Mouse (Mus musculus) intestine, embryonic 15.5 days (tissue): ENCODE data around the gene Wnt9a. TPM values are rescaled to one million over a fixed set of nuclear protein-coding genes. Genes with fewer than 3 reads are reported as not detected.
"Not testable (repeated sequence)": the region's sequence is repeated elsewhere in the genome, so short reads cannot be mapped to it uniquely, and the experiment has no call there.

Experiments used
- ATAC-seq: fragments of 200-750 bp; cut with Nextera tagmentation; 2 replicates; pipeline ENCODE4 v1.8.0; 2017; ENCODE audit warnings: moderate TSS enrichment, moderate library complexity
- H3K27ac ChIP-seq: fragments of 300-500 bp; sonication (generic); 2 replicates; pipeline ENCODE4 v1.5.1; 2015; ENCODE audit warnings: mild to moderate bottlenecking, inconsistent platforms
- H3K27me3 ChIP-seq: fragments of 300-500 bp; sonication (generic); replicated peaks from 2 replicates; pipeline ENCODE4 v1.6.1; 2015; ENCODE audit warnings: inconsistent platforms
- H3K36me3 ChIP-seq: fragments of 300-500 bp; sonication (generic); 2 replicates; pipeline ENCODE4 v1.6.1; 2015; ENCODE audit warnings: inconsistent platforms
- H3K4me1 ChIP-seq: fragments of 300-500 bp; sonication (generic); replicated peaks from 2 replicates; pipeline ENCODE4 v1.6.1; 2015; ENCODE audit warnings: inconsistent platforms
- H3K4me2 ChIP-seq: fragments of 300-500 bp; sonication (generic); replicated peaks from 2 replicates; pipeline ENCODE4 v1.6.1; 2015; ENCODE audit warnings: mild to moderate bottlenecking, inconsistent platforms
- H3K4me3 ChIP-seq: fragments of 300-500 bp; sonication (generic); replicated peaks from 2 replicates; pipeline ENCODE4 v1.5.1; 2015; ENCODE audit warnings: inconsistent platforms
- H3K9ac ChIP-seq: fragments of 300-500 bp; sonication (generic); 2 replicates; pipeline ENCODE4 v1.6.1; 2015; ENCODE audit warnings: inconsistent platforms
- H3K9me3 ChIP-seq: fragments of 300-500 bp; sonication (generic); 2 replicates; pipeline ENCODE4 v1.6.1; 2016; ENCODE audit warnings: inconsistent platforms
- WGBS: fragments of 180-500 bp; shearing (Covaris S2); methylation state at CpG from one replicate; pipeline ENCODE4 v1.1.7; 2015; 5-methylcytosine and 5-hydroxymethylcytosine counted together
- polyA plus RNA-seq: library from polyadenylated mRNA; unstranded; fragments of >200 nt; fragmentation: Nextera tagmentation; extraction: Ambion mirVana; gene quantifications from 2 replicates; pipeline ENCODE4 v1.2.1, GENCODE M21; 2015

Gene Wnt9a
- polyA plus RNA-seq, 1 experiment from 2014 or later = 4.2 TPM

DNA sequence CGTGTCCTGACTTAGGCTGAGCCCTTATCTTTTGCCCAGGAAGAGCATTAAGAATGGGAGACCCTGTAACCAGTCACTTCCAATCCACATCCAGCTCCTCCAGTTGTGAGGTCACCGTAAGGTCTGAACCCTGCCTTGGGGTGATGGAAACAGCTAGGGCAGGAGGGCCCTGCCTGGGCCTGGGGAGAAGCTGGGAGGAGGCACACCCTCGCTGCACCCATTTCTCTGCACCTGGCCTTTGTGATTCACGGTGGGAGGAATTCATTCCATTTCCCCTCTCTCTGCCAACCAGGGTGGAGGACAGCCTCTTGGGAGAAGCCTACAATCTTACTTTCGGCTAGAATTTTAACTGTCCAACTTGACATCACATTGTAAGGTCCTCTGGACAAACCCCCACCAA lies 24.6 kb upstream of the Wnt9a start:
- H3K9ac ChIP-seq = no peak overlapping the region
- H3K4me2 ChIP-seq = no peak overlapping the region
- H3K4me3 ChIP-seq = no peak overlapping the region
- ATAC-seq = no peak
- no peaks in the 10 kb centered on the region for H3K4me1 ChIP-seq
- 75% methylated on average over 5 of the region's 5 CpGs for WGBS
- no peaks in the 10 kb centered on the region for H3K9me3 ChIP-seq
- H3K36me3 ChIP-seq = no peaks in the 10 kb centered on the region
- H3K27me3 ChIP-seq = peaks cover 59% of the 10 kb centered on the region
- no peak overlapping the region for H3K27ac ChIP-seq

DNA sequence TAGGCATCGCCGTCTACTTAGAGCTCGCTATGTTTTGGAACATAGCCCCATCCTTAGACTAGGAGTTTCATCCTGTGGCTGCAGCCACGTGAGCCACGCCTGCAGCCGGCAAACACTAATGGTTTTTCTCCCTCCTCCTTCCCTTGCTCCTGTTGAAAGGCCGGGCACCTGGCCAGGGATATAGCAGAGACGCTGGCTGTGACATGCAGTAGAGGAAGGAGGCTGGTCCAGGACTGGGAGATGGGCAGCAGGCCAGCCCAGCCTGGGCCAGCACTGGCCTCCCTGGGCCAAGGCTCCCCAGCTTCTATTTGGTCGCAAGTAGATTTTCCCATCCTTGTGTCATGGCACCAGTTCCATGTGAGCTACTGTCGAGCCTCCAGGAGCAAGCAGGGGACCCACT lies 23.8 kb upstream of the Wnt9a start:
- H3K4me2 ChIP-seq = no peak overlapping the region
- no peaks in the 10 kb centered on the region for H3K36me3 ChIP-seq
- H3K9ac ChIP-seq = no peak overlapping the region
- no peaks in the 10 kb centered on the region for H3K9me3 ChIP-seq
- H3K4me3 ChIP-seq = no peak overlapping the region
- no peak overlapping the region for H3K27ac ChIP-seq
- H3K4me1 ChIP-seq = no peaks in the 10 kb centered on the region
- 63% methylated on average over 10 of the region's 10 CpGs for WGBS
- H3K27me3 ChIP-seq = peaks cover 65% of the 10 kb centered on the region
- no peak for ATAC-seq

DNA sequence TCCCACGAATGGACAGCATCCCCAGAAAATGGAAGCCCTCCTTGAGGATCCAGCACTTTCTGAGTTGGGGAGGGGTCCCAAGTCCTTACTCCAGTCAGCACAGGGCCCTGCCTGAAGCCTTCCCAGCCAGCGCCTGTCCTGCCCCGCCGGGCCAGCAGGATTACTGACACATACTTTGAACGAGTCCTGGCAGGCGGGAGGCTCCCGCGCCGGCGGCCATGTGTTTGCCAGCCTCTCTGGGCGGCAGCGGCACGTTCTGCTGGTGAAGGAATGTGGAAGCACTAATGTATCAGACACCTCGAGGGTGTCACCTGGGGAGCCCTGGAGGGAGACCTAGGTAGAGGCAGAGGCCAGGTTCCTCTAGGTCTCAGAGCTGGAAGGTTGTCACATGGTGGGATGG lies 22.6 kb upstream of the Wnt9a start:
- Histone ChIP-seq H3K4me3 (no peak overlapping the region), H3K36me3 (no peaks in the 10 kb centered on the region), H3K27me3 (peaks cover 74% of the 10 kb centered on the region), H3K4me2 (no peak overlapping the region), H3K27ac (no peak overlapping the region), H3K9ac (no peak overlapping the region), H3K4me1 (0 out of 2 replicates have a peak, but pooled peaks cover 3% of the 10 kb centered on the region), H3K9me3 (no peaks in the 10 kb centered on the region)
- 30% methylated on average over 14 of the region's 14 CpGs for WGBS
- ATAC-seq = no peak

DNA sequence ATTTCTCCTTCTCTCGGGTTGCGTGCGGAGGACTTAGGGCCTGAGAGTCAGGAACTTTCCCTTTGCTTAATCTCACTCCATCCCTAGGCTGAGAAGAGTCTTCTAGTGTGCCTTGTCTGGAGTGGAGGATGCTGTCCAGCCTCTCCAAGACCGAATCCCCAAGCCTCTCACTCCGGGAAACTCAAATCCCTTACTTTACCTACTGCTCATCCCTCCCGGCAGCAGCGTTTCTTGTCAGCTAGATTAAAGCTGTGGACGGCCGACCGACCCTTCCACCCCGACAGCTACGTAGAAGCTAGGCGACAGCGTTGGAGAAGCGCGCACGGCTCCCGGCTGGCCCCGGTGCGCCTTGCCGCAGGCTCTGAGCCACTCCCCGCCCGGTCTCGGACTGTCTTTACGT lies 17.0 kb upstream of the Wnt9a start:
- Histone ChIP-seq H3K4me2 (peak overlapping the region; percentile 31), H3K9me3 (no peaks in the 10 kb centered on the region), H3K4me1 (peaks cover 11% of the 10 kb centered on the region), H3K27me3 (peaks cover 89% of the 10 kb centered on the region), H3K4me3 (no peak overlapping the region), H3K36me3 (no peaks in the 10 kb centered on the region), H3K9ac (no peak overlapping the region), H3K27ac (no peak overlapping the region)
- WGBS = under 1% methylated on average over 25 of the region's 25 CpGs
- ATAC-seq = no peak

DNA sequence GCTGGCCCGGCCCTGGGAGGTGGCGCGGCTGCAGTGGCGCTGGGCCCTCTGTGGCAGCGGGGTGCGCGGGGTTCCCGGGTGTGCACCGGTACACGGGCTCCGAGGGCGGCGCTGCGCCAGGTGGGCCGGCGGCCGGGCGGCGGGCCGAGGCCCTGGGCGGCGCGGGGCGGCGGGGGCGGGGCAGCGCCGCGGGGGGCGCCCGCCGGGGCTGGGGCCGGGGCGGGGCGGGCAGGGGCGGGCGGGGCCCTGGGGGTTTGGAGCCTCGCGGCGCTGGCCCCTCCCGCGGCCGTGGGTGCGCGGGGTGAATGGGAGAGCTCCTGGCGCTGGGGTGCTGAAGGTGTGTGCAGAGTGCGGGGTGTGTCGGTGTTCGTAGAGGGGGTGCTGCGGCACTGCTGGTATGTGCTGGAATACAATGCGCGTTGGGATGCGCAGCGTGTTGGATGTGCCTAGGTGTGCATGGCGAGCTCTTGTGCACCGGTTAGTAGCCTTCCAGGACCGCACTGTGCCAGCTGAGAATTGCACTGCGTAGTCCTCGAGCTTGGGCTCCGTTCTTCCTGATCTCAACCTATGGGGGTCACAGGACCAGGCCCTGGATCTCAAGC lies 15.9 kb upstream of the Wnt9a start, which contains the start of gene Wnt3a:
Gene Wnt3a (minus strand): TSS at position 51 of the 602 bp plus-strand sequence.
- peaks cover 11% of the 10 kb centered on the region for H3K4me1 ChIP-seq
- H3K9ac ChIP-seq = no peak within 1 kb of the TSS
- H3K36me3 ChIP-seq = no peaks in the 10 kb centered on the region
- peaks cover 82% of the 10 kb centered on the region for H3K27me3 ChIP-seq
- ATAC-seq = no peak
- 3% methylated on average over 39 of the region's 60 CpGs for WGBS
- H3K27ac ChIP-seq = no peak within 1 kb of the TSS
- H3K4me2 ChIP-seq = peak within 1 kb of the TSS; percentile 61
- no peaks in the 10 kb centered on the region for H3K9me3 ChIP-seq
- H3K4me3 ChIP-seq = peak within 1 kb of the TSS; percentile 30

DNA sequence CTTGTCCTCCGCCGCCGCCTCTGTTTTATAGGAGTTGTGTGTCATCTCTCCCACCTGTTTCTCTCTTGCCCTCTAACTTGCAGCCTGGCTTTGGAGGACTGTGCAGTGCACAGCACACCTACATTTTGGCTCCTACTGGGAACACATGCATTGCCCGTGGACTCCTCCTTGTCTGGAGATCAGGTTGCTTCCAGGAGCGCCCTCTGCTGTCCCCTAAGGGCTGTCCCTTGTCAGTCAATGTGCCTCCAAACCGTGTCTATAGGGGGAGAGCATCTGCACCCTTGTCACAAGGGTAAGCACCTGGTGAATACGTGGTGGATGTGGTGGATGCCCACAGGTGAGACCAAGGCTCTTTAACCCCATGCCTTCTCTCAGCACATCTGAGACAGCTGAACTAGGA lies 13.1 kb upstream of the Wnt9a start:
- H3K36me3 ChIP-seq = no peaks in the 10 kb centered on the region
- H3K4me3 ChIP-seq = no peak overlapping the region
- H3K27me3 ChIP-seq = peaks cover 62% of the 10 kb centered on the region
- no peaks in the 10 kb centered on the region for H3K9me3 ChIP-seq
- WGBS = 18% methylated on average over 7 of the region's 7 CpGs
- H3K4me2 ChIP-seq = no peak overlapping the region
- no peak overlapping the region for H3K9ac ChIP-seq
- H3K4me1 ChIP-seq = peaks cover 11% of the 10 kb centered on the region
- no peak for ATAC-seq
- H3K27ac ChIP-seq = no peak overlapping the region

DNA sequence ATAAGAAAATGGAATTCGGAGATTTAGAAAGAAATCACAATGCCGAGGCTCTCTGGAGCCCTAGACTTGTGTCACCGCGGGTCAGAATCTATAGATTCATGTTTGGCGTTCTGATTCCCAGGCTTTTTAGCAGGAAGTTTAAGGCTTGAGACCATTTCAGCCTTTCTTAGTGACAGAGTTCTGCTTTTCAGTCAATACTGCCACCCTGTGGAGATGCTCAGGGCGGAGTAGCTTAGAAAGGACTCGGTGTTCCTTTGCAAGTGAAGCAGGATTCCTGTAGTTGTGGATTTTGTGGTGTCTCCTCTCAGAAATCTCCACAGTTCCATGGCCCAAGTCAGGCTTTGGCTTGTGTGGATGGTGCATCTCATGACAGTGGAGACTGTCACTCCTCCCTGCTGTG lies 8.8 kb upstream of the Wnt9a start:
- Histone ChIP-seq H3K27me3 (peaks cover 24% of the 10 kb centered on the region), H3K4me1 (no peaks in the 10 kb centered on the region), H3K9ac (no peak overlapping the region), H3K9me3 (no peaks in the 10 kb centered on the region), H3K4me3 (no peak overlapping the region), H3K36me3 (no peaks in the 10 kb centered on the region), H3K4me2 (no peak overlapping the region), H3K27ac (no peak overlapping the region)
- 22% methylated on average over 7 of the region's 7 CpGs for WGBS
- ATAC-seq = no peak

DNA sequence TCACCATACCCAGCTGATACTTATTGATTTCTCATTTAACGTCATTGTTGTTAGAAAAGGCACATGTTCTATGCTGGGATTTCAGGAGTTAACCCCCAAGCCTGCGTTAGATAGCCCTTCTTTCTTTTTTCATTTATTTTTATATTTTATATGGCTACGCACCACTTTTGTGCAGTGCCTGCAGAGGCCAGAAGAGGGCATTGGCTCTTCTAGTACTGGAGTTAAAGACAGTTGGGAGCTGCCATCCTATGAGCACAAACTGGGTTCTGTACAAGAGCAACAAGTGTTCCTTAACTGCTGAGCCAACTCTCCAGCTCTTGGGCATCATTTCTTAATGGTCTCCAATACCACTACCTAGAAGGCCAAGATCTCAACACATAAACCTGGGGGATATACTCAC lies 6.5 kb upstream of the Wnt9a start:
- Histone ChIP-seq H3K27me3 (peaks cover 26% of the 10 kb centered on the region), H3K4me1 (no peaks in the 10 kb centered on the region), H3K4me3 (no peak overlapping the region), H3K27ac (no peak overlapping the region), H3K4me2 (no peak overlapping the region), H3K9me3 (no peaks in the 10 kb centered on the region), H3K36me3 (no peaks in the 10 kb centered on the region), H3K9ac (no peak overlapping the region)
- WGBS = 21% methylated on average over 3 of the region's 3 CpGs
- ATAC-seq = no peak

DNA sequence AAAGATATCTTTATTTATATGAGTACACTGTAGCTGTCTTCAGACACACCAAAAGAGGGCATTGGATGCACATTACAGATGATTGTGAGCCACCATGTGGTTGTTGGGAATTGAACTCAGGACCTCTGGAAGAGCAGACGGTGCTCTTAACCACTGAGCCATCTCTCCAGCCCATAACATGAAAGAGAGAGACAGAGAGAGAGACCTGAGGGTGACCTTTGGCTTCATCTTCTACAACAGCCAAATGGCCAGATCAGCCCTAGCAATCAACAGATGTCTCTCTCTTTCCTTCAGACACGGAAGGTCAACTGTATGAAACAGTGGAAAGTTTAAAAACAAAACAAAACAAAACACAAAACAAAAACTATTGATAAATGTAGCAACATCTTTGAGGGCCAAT lies 5.7 kb upstream of the Wnt9a start:
- 63% methylated on average over 2 of the region's 2 CpGs for WGBS
- not testable (repeated sequence) for H3K27ac ChIP-seq, ATAC-seq, H3K36me3 ChIP-seq, H3K4me3 ChIP-seq, H3K4me1 ChIP-seq, H3K9ac ChIP-seq, H3K4me2 ChIP-seq, H3K9me3 ChIP-seq
- H3K27me3 ChIP-seq = peaks cover 32% of the 10 kb centered on the region

DNA sequence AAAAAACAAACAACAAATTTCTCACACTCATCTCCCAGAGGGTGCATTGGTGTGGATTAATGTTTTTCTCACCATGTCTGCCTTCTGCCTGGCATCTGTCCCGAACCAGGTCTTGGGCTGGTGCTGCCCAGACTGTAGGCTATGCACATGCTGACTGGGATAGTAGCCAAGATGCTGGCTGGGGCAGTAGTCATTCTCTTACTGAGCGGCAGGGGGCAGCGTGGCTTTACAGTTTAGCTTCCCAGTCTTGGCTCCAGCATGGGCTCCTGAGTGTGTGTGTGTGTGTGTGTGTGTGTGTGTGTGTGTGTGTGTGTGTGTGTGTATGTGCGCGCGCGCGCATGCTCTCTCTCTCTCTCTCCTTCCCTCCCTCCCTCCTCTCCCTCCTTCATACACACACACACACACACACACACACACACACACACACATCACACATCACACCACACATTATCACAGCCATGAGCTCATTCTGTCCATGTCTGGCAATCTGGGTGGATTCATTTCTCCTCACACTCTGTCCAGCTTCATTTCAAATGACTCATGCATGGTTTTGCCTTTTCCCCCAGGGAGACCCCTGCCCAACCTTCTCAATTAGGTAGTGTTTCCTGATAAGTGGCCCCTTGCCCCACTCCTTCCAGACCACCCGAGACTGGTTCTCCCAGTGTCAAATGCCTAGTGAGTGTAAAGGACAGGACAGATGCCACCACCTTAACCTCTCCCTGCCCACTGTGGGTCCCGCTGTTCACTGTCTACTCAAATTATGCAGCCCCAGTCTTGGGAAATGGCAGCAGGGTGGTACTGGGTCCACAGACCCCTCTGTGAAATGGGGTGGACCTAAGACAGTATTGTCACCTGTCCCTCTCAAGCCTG lies 3.8 kb upstream of the Wnt9a start:
- Histone ChIP-seq H3K4me1 (peaks cover 17% of the 10 kb centered on the region), H3K27me3 (peaks cover 44% of the 10 kb centered on the region), H3K9me3 (no peaks in the 10 kb centered on the region), H3K36me3 (no peaks in the 10 kb centered on the region), H3K4me3 (no peak overlapping the region), H3K9ac (no peak overlapping the region), H3K27ac (no peak overlapping the region), H3K4me2 (no peak overlapping the region)
- WGBS = 27% methylated on average over 5 of the region's 10 CpGs
- ATAC-seq = no peak

DNA sequence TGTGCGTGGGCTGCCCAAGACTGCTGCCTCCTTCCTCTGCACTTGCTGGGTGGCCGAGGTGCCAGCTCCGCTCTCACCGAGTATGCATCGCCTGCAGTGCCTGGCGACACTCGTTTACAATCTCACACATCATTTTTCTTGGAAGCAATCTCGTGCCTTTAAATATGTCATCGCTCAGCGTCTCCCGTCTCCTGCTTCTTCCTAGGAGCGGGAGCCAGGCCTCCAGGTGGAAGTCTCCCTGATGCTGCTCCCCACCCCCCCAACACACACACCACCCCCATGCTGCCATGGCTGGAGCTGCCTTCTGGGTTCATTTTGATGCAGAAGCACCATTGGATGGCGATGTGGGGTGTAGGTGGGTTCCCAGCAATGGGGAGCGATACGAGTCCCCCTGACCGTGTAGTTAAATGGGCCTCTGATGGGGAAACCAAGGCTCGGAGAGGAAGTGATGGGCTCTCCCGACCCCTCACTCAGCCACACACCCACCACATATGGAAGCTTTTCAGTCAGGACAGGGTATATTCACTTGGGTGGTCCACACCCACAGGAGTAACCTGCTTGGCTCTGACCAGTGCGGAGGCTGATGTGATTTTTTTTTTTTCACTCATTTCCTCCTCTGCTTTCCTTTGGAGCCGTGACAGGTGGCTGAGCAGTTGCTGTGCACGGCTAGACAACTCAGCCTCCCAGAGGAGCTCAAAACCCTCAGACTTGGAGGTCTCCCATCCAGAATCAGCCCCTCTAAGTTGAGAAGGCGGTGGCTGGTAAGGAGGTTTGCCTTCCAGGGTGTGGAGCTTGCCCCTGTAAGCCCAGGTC lies 1.5 kb upstream of the Wnt9a start:
- H3K9ac ChIP-seq = no peak overlapping the region
- 42% methylated on average over 22 of the region's 22 CpGs for whole genome bisulfite sequencing
- peaks cover 34% of the 10 kb centered on the region for H3K4me1 ChIP-seq
- H3K27ac ChIP-seq = no peak overlapping the region
- H3K27me3 ChIP-seq = peaks cover 54% of the 10 kb centered on the region
- no peak for ATAC-seq
- 0 out of 2 replicates have a peak overlapping the region, but pooled peaks have one; percentile 17 for H3K4me2 ChIP-seq
- no peak overlapping the region for H3K4me3 ChIP-seq
- no peaks in the 10 kb centered on the region for H3K36me3 ChIP-seq
- no peaks in the 10 kb centered on the region for H3K9me3 ChIP-seq

DNA sequence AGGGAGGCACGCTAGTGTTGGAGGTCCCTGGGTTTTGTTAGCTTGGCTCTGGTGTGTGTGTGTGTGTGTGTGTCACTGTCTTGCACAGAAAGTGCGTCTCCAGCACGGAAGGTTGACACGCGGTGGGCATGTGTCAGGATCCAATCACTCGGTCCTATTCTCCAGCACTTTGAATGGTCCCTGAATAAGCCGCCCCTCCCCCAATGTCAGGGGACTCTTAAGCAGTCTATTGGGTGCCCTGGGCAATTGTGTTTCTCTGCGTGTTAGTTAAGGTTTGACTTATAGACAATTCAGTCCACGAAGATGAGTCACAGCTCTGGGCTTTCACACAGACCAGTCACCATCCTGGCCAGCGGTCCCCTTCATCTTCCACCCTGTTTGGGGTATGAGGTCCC lies 910 bp upstream of the Wnt9a start:
- ATAC-seq = no peak
- WGBS = 10% methylated on average over 10 of the region's 10 CpGs
- Histone ChIP-seq H3K4me2 (peak overlapping the region; percentile 97), H3K9me3 (no peaks in the 10 kb centered on the region), H3K36me3 (no peaks in the 10 kb centered on the region), H3K27ac (no peak overlapping the region), H3K9ac (no peak overlapping the region), H3K27me3 (peaks cover 54% of the 10 kb centered on the region), H3K4me3 (no peak overlapping the region), H3K4me1 (peaks cover 34% of the 10 kb centered on the region)
